Mouse (Mus musculus): Measurements from ENCODE around the gene Wnt7b. TPM values are rescaled to one million over a fixed set of nuclear protein-coding genes. Genes with fewer than 3 reads are reported as not detected.

Gene Wnt7b
- polyA plus RNA-seq, 1 experiment from 2014 or later = 79.5 TPM

DNA sequence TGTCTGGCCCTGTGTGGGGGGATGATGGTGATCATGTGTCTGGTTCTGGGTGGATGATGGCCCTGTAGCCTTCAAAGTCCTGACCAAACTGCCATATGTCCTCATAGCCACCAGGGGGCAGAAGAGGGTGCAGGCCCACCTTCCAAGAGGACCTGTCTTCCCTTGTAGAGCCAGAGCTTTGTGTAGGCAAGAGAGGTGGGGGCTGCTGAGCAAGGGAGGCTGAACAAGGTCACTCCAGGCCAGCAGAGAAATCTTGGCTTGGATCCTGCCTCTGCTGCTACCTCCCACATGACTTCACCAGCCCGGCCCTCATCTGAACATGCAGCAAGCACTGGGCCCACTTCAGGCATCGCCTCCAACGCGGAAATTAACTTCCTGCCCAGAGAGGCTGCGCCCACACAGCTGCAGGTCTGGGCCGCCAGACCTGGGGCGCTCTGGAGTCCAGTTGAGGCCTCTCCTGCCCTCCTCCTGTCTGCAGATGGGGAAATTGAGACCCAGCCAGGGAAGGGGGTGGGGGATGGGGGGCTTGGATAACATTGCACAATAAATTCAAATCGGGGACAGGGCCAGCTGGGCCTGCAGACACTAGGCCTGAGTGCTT is 28.4 kb upstream of the Wnt7b start:
- peak overlapping the region; percentile 75 for H3K27ac ChIP-seq

DNA sequence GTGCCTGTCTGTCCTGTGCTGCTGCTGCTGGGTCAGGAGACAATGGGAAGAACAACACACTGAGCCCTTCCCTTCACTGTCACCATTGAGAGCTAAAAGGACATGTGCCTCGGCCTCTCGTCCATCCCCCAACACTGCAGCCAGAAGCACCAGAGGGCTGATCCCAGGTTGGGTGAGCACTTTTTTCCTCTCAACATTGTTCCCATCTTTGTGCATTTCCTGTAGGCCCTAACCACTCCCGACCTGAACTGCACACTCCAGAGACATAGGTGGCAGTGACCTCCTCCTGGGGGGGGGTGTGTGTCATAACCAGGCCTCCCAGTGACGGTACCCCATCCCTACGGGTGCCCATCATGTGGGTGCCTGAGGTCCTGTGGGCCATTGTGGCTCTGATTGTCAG is 27.8 kb upstream of the Wnt7b start:
- no peak overlapping the region for H3K4me2 ChIP-seq (replicated peaks)
- WGBS = 65% methylated on average over 5 of the region's 5 CpGs
- H3K27me3 ChIP-seq = peaks cover 12% of the 10 kb centered on the region
- no peaks in the 10 kb centered on the region for H3K36me3 ChIP-seq
- H3K4me1 ChIP-seq = peaks cover 35% of the 10 kb centered on the region
- no peak for ATAC-seq (ENCODE audit: low FRiP score)
- H3K27ac ChIP-seq = no peak overlapping the region
- no peak overlapping the region for H3K9ac ChIP-seq
- H3K9me3 ChIP-seq (replicated peaks) = no peaks in the 10 kb centered on the region
- H3K4me3 ChIP-seq = no peak overlapping the region

More for the DNA sequence above, 28.4 kb upstream of the Wnt7b start:
- no peak overlapping the region for H3K9ac ChIP-seq
- 65% methylated on average over 8 of the region's 8 CpGs for WGBS
- H3K9me3 ChIP-seq (replicated peaks) = no peaks in the 10 kb centered on the region
- H3K4me3 ChIP-seq = no peak overlapping the region
- no peaks in the 10 kb centered on the region for H3K36me3 ChIP-seq
- H3K4me1 ChIP-seq = peaks cover 39% of the 10 kb centered on the region
- H3K27me3 ChIP-seq = peaks cover 18% of the 10 kb centered on the region
- no peak overlapping the region for H3K4me2 ChIP-seq (replicated peaks)
- peak; percentile 61 for ATAC-seq (ENCODE audit: low FRiP score)

DNA sequence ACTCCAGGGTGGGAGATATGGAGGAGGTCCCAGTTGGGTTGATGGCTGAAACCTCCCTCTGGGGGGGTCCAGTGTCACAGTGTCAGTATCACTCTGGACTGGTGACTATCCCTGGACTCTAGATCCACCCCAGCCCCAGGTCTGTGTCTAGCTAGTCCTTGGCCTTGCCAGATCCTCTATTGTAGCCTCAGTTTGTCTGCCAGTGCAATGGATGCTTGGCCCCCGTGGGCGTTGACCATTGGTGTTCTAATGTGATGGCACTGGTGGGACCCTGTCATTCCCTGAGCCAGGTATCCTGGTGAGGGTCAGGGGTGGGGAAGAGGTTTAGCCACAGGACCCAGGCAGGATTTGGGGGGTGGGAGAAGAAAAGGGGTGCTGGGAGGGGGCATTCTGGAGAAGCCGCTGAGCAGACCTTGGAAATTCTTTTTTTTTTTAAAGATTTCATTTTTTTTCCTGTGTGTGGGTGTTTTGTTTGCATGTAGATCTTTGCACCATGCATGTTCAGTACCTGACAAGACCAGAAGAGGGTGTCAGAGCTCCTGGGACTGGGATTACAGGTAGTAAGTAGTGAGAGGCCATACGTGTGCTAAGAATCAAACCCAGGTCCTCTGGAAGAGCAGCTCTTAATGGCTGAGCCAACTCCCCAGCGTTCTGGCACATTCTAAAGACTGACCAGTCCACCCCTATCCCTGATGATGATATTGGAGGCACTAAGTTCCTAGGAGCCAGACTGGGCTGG is 27.2 kb upstream of the Wnt7b start:
- Histone ChIP-seq H3K36me3 (no peaks in the 10 kb centered on the region), H3K27me3 (peaks cover 6% of the 10 kb centered on the region), H3K27ac (no peak overlapping the region), H3K4me1 (peaks cover 34% of the 10 kb centered on the region), H3K9me3 (replicated peaks) (no peaks in the 10 kb centered on the region), H3K9ac (no peak overlapping the region), H3K4me2 (replicated peaks) (no peak overlapping the region), H3K4me3 (no peak overlapping the region)
- ATAC-seq (ENCODE audit: low FRiP score) = no peak
- 79% methylated on average over 5 of the region's 5 CpGs for WGBS

DNA sequence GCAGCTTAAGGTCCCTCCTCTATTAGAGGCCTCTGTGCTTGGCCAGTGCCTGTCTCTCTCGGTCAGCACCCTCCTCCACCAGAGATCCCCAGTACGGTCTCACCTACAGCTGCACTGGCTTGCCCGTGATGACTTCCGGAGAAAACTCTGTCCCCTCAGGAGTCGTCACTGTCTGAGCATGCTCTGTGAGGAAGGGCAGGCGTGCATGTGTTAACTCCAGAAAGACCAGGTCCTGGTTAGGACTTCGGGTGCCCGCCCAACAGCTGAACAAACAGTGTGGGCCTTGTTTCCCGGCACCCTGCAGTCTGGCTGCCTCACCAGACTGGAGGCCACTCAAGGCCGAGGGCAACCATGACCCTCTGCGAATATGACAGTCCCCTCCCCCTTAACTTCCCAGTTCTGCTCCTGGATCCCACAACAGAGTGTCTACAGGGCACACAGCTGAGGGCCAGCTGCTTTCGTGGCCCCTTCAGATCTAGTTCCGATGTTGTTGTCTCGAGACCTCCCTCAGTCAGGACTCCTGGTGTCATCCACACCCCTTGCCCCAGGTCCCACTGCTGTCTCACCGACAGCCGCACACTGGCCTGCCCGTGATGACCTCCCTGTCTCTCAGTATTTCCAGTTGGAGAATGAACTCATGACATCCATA is 23.8 kb upstream of the Wnt7b start:
- WGBS = 58% methylated on average over 17 of the region's 17 CpGs
- no peaks in the 10 kb centered on the region for H3K36me3 ChIP-seq
- no peaks in the 10 kb centered on the region for H3K27me3 ChIP-seq
- H3K9ac ChIP-seq = no peak overlapping the region
- no peaks in the 10 kb centered on the region for H3K9me3 ChIP-seq (replicated peaks)
- peaks cover 18% of the 10 kb centered on the region for H3K4me1 ChIP-seq
- H3K4me3 ChIP-seq = no peak overlapping the region
- no peak for ATAC-seq (ENCODE audit: low FRiP score)
- peak overlapping the region; percentile 2; the same call in 1 of the 2 replicates for H3K4me2 ChIP-seq (replicated peaks)
- H3K27ac ChIP-seq = no peak overlapping the region

DNA sequence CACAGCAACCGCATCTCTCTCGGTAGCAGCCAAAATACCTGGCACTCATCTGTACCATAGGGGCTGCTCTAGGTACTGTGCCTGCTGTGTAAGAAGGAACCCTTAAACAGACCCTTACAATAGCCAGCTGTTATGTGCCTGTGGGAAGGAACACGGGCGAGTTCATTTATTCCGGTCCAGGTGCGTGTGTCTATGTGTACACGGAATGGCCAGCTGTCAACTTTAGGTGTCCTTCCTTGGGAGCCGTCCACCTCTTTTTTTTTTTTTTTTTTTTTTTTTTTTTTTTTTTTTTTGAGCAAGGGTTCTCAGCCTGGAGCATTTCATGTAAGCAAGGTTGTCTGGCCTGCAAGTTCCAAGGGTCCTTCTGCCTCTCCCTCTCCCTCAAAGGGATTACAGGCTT is 22.7 kb upstream of the Wnt7b start:
- ATAC-seq (ENCODE audit: low FRiP score) = no peak
- Histone ChIP-seq H3K27ac (no peak overlapping the region), H3K4me1 (peaks cover 21% of the 10 kb centered on the region), H3K9me3 (replicated peaks) (no peaks in the 10 kb centered on the region), H3K27me3 (no peaks in the 10 kb centered on the region), H3K4me3 (no peak overlapping the region), H3K9ac (no peak overlapping the region), H3K4me2 (replicated peaks) (no peak overlapping the region), H3K36me3 (no peaks in the 10 kb centered on the region)
- WGBS = 90% methylated on average over 8 of the region's 8 CpGs

DNA sequence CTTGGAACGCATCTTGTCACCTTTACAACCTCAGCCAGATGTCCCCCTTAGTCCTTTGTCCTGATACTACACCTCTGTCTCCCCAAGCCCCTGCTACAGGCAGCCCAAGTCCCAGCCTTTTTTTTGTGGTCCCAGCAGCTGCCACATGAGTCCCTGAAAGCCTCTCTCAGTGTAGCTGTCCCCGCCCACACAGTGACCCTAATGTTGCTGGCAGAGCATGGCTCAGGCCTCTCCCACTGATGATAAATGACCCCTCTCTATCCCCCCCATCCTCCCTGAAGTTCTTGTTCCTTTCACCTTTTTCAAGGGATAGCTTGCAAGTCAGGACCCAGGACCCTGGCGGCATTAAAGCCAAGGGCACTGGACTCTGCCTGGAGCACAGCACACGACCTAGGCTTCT is 22.2 kb upstream of the Wnt7b start:
- ATAC-seq (ENCODE audit: low FRiP score) = no peak
- H3K4me3 ChIP-seq = no peak overlapping the region

DNA sequence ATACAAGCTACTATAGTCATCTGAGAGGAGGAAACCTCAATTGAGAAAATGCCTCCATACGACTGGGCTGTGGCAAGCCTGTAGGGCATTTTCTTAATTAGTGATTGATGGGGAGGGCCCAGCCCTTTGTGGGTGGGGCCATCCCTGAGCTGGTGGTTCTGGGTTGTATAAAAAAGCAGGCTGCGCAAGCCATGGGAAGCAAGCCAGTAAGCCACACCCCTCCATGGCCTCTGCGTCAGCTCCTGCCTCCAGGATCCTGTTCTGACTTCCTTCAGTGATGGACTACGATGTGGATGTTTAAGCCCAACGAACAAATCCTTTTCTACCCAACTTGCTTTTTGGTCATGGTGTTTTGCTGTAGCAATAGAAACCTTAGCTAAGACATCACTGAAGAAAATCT is 21.1 kb upstream of the Wnt7b start:
- Histone ChIP-seq H3K9ac (no peak overlapping the region), H3K27ac (no peak overlapping the region), H3K9me3 (replicated peaks) (no peaks in the 10 kb centered on the region), H3K4me3 (no peak overlapping the region), H3K4me2 (replicated peaks) (no peak overlapping the region), H3K4me1 (peaks cover 25% of the 10 kb centered on the region), H3K27me3 (no peaks in the 10 kb centered on the region; the same call in 1 of the 2 replicates), H3K36me3 (no peaks in the 10 kb centered on the region)
- 61% methylated on average over 5 of the region's 5 CpGs for WGBS
- no peak for ATAC-seq (ENCODE audit: low FRiP score)

More for the DNA sequence above, 22.2 kb upstream of the Wnt7b start:
- Histone ChIP-seq H3K4me2 (replicated peaks) (no peak overlapping the region), H3K4me1 (peaks cover 25% of the 10 kb centered on the region), H3K36me3 (no peaks in the 10 kb centered on the region), H3K27me3 (no peaks in the 10 kb centered on the region; the same call in 1 of the 2 replicates), H3K27ac (no peak overlapping the region), H3K9me3 (replicated peaks) (no peaks in the 10 kb centered on the region), H3K9ac (no peak overlapping the region)
- WGBS = 75% methylated on average over 4 of the region's 4 CpGs

DNA sequence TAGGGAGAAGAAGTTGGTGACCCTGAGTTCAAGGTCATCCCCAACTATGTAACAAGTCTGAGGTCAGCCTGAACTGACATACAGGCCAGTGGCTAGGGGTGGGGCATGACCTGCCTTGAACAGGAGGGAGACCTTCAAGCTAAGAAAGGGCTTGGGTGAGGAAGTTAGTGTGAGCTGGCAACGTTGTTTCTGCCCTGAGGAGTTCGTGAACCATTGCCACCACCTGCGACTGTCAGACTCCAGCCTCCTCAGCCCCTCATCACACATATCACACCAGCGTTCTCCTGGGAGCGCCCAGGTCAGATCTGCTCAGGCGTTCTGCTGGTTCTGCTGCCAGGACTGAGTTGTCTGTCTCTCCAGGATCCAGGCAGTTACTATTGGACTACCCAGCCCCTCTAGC is 20.5 kb upstream of the Wnt7b start:
- Histone ChIP-seq H3K27me3 (peaks cover 2% of the 10 kb centered on the region; the same call in 1 of the 2 replicates), H3K9ac (no peak overlapping the region), H3K4me2 (replicated peaks) (no peak overlapping the region), H3K27ac (no peak overlapping the region), H3K9me3 (replicated peaks) (no peaks in the 10 kb centered on the region), H3K4me1 (peaks cover 25% of the 10 kb centered on the region), H3K4me3 (no peak overlapping the region), H3K36me3 (no peaks in the 10 kb centered on the region)
- WGBS = 76% methylated on average over 6 of the region's 6 CpGs
- no peak for ATAC-seq (ENCODE audit: low FRiP score)

DNA sequence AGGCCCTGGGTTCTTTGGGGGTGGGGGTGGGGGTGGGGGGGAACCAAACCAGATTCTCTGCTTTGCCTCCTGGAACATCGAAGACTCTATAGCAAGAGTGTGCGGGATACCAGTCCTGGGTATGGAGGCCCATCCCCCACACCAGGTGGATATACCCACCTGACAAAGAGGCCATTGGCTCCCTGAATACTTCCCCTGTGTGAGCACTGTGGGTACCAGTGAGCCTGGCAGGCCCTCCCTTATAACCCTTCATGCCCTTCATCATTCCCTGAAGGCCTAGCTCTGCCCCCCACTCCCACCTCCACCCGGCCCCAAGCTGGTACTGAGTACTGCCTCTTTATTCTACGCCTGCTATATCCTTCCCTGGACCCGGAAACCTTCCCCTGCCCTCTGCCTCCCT is 19.7 kb upstream of the Wnt7b start:
- Histone ChIP-seq H3K4me3 (no peak overlapping the region), H3K36me3 (no peaks in the 10 kb centered on the region), H3K27me3 (peaks cover 2% of the 10 kb centered on the region; the same call in 1 of the 2 replicates), H3K4me2 (replicated peaks) (no peak overlapping the region), H3K4me1 (peaks cover 25% of the 10 kb centered on the region), H3K27ac (no peak overlapping the region), H3K9me3 (replicated peaks) (no peaks in the 10 kb centered on the region), H3K9ac (no peak overlapping the region)
- no peak for ATAC-seq (ENCODE audit: low FRiP score)
- WGBS = 84% methylated on average over 5 of the region's 5 CpGs

DNA sequence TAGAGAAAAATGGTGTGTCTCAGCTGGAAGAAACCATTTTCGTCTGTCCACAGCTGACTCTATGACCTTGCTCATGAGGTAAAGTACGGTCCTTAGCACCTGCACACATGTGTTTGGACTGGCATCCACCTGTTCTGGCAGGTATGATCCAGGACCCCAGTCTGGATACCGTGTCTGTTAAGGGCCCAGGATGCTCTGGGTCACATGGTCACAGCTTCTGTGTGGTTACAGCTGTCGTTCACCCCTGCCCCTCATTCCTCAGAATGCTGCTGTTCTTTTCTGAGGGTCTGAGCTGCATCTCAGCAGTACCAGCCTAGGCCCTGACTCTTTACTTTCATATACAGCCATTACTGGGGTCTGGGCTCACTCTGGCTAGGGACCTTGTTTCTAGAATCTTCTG is 18.9 kb upstream of the Wnt7b start:
- no peak for ATAC-seq (ENCODE audit: low FRiP score)
- no peaks in the 10 kb centered on the region for H3K9me3 ChIP-seq (replicated peaks)
- H3K4me2 ChIP-seq (replicated peaks) = no peak overlapping the region
- H3K9ac ChIP-seq = no peak overlapping the region
- H3K27ac ChIP-seq = no peak overlapping the region
- WGBS = 75% methylated on average over 4 of the region's 4 CpGs
- H3K36me3 ChIP-seq = no peaks in the 10 kb centered on the region
- no peak overlapping the region for H3K4me3 ChIP-seq
- H3K4me1 ChIP-seq = peaks cover 21% of the 10 kb centered on the region
- H3K27me3 ChIP-seq = peaks cover 2% of the 10 kb centered on the region; the same call in 1 of the 2 replicates

DNA sequence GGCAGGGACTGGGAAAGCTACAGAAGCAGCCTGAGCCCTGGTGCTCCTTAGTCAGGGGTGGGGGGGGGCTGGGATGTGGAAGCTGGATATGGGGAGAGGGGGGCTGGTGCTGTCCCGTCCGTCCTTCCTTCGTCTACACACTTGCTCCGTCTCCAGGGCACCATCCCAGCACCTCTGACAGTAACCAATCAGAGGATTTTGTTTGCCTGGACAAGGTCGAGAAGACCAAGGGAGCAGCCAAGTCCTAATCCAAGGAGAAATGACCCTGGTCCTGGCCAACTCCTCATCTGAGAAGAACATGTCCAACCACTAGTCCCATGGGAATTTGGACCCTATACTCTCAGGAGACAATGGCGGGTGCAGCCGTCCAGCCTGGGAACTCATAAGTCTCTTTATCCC is 18.4 kb upstream of the Wnt7b start:
- no peaks in the 10 kb centered on the region for H3K36me3 ChIP-seq
- 74% methylated on average over 7 of the region's 7 CpGs for WGBS
- peak; percentile 41 for ATAC-seq (ENCODE audit: low FRiP score)
- H3K27ac ChIP-seq = no peak overlapping the region
- H3K9ac ChIP-seq = no peak overlapping the region
- no peak overlapping the region for H3K4me2 ChIP-seq (replicated peaks)
- H3K4me1 ChIP-seq = peaks cover 17% of the 10 kb centered on the region
- H3K9me3 ChIP-seq (replicated peaks) = no peaks in the 10 kb centered on the region
- H3K27me3 ChIP-seq = peaks cover 2% of the 10 kb centered on the region; the same call in 1 of the 2 replicates
- no peak overlapping the region for H3K4me3 ChIP-seq

DNA sequence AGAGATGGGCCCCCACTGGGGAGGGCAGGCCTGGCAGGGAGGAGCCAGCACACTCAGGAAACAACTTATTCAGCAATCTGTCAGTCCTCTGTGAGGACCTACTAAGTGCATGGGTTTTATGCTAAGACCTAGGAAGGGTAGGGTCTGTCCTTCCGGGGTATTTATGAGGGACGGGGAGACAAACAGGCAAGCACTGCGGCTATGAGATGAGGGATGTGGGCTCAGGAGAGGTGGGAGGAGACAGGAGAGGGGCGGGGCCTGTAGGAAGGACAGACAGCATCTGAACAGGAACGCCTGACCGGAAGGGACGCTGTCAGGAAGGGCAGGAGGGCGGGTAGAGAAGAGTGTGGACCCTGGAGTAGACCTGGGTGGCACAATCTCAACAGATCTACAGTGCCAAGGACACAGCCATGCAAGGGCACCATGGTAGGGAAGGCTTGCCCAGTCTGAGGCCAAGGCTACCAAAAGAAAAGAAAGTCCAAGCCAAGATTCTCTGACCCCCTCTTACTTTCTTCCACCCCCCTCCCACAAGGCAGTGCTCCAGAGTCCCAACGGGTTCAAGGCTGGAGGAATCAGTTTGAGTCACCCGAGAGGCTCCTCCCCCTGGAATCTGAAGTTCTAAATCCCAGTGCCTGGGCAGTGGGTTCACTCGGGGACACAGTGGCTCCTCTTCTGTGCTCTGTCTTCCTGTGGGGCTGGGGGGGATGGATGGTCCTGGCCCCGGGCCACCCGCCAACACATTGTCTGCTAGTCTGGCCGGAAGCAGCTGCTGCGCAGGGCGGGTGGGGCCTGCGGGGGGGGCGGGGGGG is 17.8 kb upstream of the Wnt7b start:
- H3K27me3 ChIP-seq = peaks cover 2% of the 10 kb centered on the region; the same call in 1 of the 2 replicates
- no peak overlapping the region for H3K27ac ChIP-seq
- no peak overlapping the region for H3K4me2 ChIP-seq (replicated peaks)
- 23% methylated on average over 14 of the region's 18 CpGs for WGBS
- ATAC-seq (ENCODE audit: low FRiP score) = peak; percentile 54
- H3K4me1 ChIP-seq = peaks cover 17% of the 10 kb centered on the region
- no peaks in the 10 kb centered on the region for H3K9me3 ChIP-seq (replicated peaks)
- no peak overlapping the region for H3K4me3 ChIP-seq
- H3K36me3 ChIP-seq = no peaks in the 10 kb centered on the region
- no peak overlapping the region for H3K9ac ChIP-seq
